Mouse (Mus musculus): ENCODE measurements at regions not wholly inside any gene's neighbourhood (a gene's known extent, or its start where the extent isn't known, plus 50 kb on each side); places are given as distances from the start of the nearest gene placed in this dataset.

DNA sequence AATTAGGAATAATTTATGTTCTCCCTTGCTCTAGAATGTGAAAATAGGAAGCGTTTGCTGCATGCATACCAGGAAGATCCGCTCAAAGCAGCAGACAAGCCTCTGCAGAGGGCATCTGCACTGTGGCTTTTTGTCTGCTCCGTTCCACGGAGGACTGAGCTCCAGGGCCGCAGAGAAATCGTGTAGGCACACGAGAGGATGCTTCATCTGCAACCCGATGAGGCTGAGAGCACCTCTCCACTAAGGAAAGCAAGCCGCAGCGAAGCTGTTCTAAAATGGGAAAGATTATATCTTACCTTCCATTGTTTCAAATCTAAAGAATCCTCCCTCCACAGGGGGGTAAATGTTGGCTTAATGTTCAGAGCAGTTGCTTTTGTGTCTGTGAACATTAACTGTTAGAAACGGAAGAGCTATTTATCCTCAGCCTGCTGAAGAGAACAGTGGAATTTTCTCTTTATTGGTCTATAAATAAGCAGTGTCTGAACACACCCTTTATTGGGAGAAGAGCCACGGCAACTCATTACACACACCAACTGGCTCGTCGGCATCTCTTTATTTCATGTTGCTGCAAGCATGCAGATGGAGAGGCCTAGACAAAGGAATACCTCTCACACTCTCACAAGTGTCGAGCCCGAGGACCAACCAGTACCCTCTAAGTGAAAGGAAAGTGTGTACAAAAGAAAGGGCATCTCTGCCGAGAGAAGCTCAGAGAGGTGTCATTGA is 414.6 kb upstream of the Hnrnpa3 start:
- WGBS = 51% methylated on average over 17 of the region's 17 CpGs
- no peak overlapping the region for H3K4me3 ChIP-seq (replicated peaks)
- peaks cover 33% of the 10 kb centered on the region for H3K27me3 ChIP-seq
- H3K4me1 ChIP-seq (replicated peaks) = 0 out of 2 replicates have a peak, but pooled peaks cover 8% of the 10 kb centered on the region
- H3K9ac ChIP-seq (replicated peaks) = no peak overlapping the region
- ATAC-seq (ENCODE audit: insufficient number of reproducible peaks, insufficient read depth, low FRiP score, low TSS enrichment, low read depth) = no peak
- no peak overlapping the region for H3K27ac ChIP-seq
- H3K9me3 ChIP-seq = no peaks in the 10 kb centered on the region
- H3K36me3 ChIP-seq = no peaks in the 10 kb centered on the region
- H3K4me2 ChIP-seq = no peak overlapping the region

DNA sequence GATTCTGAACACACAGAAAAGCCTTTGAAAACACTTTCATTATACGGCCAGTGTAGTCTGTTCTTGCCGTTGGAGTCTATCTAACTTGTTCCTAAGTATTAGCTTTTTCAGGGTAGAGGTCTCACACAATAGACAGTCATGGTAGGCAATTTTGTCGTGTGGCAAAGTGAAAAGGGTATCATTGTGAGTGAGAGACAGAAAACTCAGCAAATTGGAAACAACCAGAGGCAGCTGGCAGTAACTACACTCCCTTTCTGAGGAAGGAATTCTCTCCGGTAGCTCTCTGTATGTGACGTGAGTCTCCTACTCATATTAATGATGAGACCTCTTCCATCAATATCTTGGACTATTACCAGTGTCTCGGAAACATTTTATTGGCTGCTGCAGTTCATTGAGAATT is 413.8 kb upstream of the Hnrnpa3 start:
- Histone ChIP-seq H3K9me3 (no peaks in the 10 kb centered on the region), H3K4me3 (replicated peaks) (no peak overlapping the region), H3K4me1 (replicated peaks) (0 out of 2 replicates have a peak, but pooled peaks cover 8% of the 10 kb centered on the region), H3K9ac (replicated peaks) (no peak overlapping the region), H3K27ac (no peak overlapping the region), H3K4me2 (no peak overlapping the region), H3K36me3 (no peaks in the 10 kb centered on the region), H3K27me3 (peaks cover 38% of the 10 kb centered on the region)
- ATAC-seq (ENCODE audit: insufficient number of reproducible peaks, insufficient read depth, low FRiP score, low TSS enrichment, low read depth) = no peak
- WGBS = 86% methylated on average over 6 of the region's 6 CpGs

DNA sequence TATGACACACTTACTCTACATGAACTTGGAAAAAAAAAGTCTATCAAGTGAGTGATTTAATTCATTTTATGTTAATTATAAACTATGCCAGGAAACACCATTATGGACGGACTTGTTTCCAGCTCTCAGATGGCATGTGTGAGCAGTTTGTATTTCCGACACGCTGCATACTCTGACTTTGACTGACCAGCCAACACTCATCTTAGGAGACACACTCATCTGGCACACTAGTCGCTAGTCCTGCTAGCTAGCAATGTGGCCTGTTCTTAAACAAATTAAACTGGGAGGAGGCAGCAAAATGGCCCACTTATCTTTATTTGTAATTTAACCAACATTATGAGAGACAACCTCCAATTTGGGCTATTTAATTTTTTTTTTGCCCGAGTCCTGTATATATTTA is 413.4 kb upstream of the Hnrnpa3 start:
- 83% methylated on average over 5 of the region's 5 CpGs for WGBS
- Histone ChIP-seq H3K27ac (no peak overlapping the region), H3K9ac (replicated peaks) (no peak overlapping the region), H3K27me3 (peaks cover 38% of the 10 kb centered on the region), H3K4me2 (no peak overlapping the region), H3K4me3 (replicated peaks) (no peak overlapping the region), H3K36me3 (no peaks in the 10 kb centered on the region), H3K4me1 (replicated peaks) (0 out of 2 replicates have a peak, but pooled peaks cover 8% of the 10 kb centered on the region), H3K9me3 (no peaks in the 10 kb centered on the region)
- no peak for ATAC-seq (ENCODE audit: insufficient number of reproducible peaks, insufficient read depth, low FRiP score, low TSS enrichment, low read depth)

DNA sequence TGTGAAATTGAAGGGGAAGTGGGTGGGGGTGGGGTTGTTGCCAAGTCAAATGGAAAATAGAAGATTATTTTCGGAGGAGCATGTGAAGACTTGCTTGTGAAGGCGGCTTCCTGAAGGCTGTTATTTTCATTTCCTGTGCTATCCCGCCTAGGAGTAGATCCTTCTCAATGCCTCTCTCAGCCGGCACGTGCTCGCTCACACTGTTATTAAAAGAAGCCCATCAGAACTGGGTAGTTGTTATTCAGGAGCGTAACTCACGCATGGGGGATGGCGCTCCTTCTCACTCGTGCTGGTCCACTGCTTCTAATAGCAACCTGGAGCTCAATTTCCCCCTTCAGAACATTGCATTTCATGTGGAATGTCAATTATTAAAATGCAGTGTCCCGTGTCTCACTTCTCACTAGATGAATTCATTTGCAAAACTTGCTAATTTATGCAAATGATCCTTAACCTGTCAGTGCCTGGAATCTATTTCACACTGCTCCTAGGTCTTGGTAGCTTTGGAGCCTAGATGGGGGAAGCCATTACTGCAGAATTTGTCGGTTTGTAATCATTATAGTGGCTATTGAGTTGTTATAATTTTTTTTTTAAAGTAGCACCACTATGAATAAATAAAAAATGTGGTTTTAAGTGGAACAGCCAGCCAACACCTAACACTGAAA is 412.8 kb upstream of the Hnrnpa3 start:
- peaks cover 41% of the 10 kb centered on the region for H3K27me3 ChIP-seq
- no peak overlapping the region for H3K9ac ChIP-seq (replicated peaks)
- 45% methylated on average over 12 of the region's 12 CpGs for WGBS
- H3K4me3 ChIP-seq (replicated peaks) = no peak overlapping the region
- no peak overlapping the region for H3K27ac ChIP-seq
- no peaks in the 10 kb centered on the region for H3K36me3 ChIP-seq
- no peak overlapping the region for H3K4me2 ChIP-seq
- ATAC-seq (ENCODE audit: insufficient number of reproducible peaks, insufficient read depth, low FRiP score, low TSS enrichment, low read depth) = no peak
- H3K4me1 ChIP-seq (replicated peaks) = 0 out of 2 replicates have a peak, but pooled peaks cover 8% of the 10 kb centered on the region
- no peaks in the 10 kb centered on the region for H3K9me3 ChIP-seq

DNA sequence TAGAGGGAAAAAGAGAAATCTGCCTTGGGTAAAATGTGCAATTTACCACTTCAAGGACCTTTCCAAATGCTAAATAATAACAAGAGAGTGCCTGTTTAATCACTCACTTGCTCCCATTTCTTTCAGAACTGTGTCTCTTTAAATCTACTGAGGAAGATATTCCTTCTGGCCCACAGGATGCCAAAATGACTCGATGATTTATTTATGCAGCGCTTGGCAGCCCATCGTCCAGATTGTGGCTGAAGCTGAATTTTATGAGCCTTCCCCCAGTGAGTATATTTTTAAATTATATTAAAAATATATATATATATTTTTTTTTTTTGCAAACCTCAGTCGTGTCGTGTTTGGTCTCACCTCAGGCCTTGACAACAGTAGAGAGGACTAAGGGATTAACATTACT is 410.8 kb upstream of the Hnrnpa3 start:
- WGBS = 47% methylated on average over 5 of the region's 5 CpGs
- H3K27ac ChIP-seq = no peak overlapping the region
- peaks cover 42% of the 10 kb centered on the region for H3K27me3 ChIP-seq
- no peaks in the 10 kb centered on the region for H3K36me3 ChIP-seq
- no peaks in the 10 kb centered on the region for H3K9me3 ChIP-seq
- H3K4me3 ChIP-seq (replicated peaks) = no peak overlapping the region
- no peak for ATAC-seq (ENCODE audit: insufficient number of reproducible peaks, insufficient read depth, low FRiP score, low TSS enrichment, low read depth)
- no peak overlapping the region for H3K4me2 ChIP-seq
- H3K9ac ChIP-seq (replicated peaks) = no peak overlapping the region
- peaks cover 16% of the 10 kb centered on the region; the same call in 1 of the 2 replicates for H3K4me1 ChIP-seq (replicated peaks)

DNA sequence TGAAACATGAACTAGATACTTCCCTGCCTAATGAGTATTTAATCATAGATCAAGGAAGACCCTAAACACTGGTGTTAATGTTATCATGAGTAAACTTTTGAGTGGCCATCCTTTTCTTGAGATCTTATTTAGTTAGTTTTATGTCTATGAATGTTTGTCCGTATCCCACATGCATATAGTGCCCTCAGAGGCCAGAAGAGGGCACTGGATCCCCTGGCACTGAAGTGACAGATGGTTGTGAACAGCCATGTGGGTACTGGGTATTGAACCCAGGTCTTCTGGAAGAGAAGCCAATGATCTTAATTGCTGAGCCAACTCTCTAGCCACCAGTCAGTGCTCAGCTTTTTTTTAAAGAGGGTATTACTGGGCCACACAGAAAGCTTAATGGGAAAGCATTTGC is 408.6 kb upstream of the Hnrnpa3 start:
- H3K27me3 ChIP-seq = peaks cover 48% of the 10 kb centered on the region
- H3K4me2 ChIP-seq = no peak overlapping the region
- no peak overlapping the region for H3K27ac ChIP-seq
- whole genome bisulfite sequencing = 97% methylated on average over 1 of the region's 1 CpGs
- H3K4me1 ChIP-seq (replicated peaks) = peaks cover 10% of the 10 kb centered on the region; the same call in 1 of the 2 replicates
- H3K36me3 ChIP-seq = no peaks in the 10 kb centered on the region
- no peaks in the 10 kb centered on the region for H3K9me3 ChIP-seq
- no peak overlapping the region for H3K4me3 ChIP-seq (replicated peaks)
- no peak overlapping the region for H3K9ac ChIP-seq (replicated peaks)
- ATAC-seq (ENCODE audit: insufficient number of reproducible peaks, insufficient read depth, low FRiP score, low TSS enrichment, low read depth) = no peak

DNA sequence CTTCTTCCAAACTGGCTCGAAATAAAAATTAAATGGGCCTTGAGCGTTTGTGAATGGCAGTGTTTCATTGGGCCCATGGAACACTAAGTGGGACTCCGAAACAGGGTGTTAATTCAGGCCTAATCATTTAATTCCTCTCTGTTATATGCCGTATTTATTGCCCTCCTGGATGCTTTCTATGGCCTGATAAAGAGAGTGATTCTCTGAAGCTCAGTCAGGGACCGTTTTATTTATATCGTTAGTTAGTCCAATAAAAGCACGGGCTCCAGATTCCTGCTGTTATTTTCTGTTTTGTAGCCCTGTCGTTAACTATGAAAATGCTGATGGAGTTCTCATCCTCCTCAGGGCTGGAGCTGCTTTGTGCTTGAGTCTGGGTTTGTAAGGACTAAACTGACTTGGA is 406.2 kb upstream of the Hnrnpa3 start:
- H3K4me2 ChIP-seq = no peak overlapping the region
- no peak overlapping the region for H3K4me3 ChIP-seq (replicated peaks)
- H3K9ac ChIP-seq (replicated peaks) = no peak overlapping the region
- H3K27ac ChIP-seq = no peak overlapping the region
- H3K36me3 ChIP-seq = no peaks in the 10 kb centered on the region
- peaks cover 10% of the 10 kb centered on the region; the same call in 1 of the 2 replicates for H3K4me1 ChIP-seq (replicated peaks)
- H3K9me3 ChIP-seq = no peaks in the 10 kb centered on the region
- ATAC-seq (ENCODE audit: insufficient number of reproducible peaks, insufficient read depth, low FRiP score, low TSS enrichment, low read depth) = peak; percentile 37; the same call in 1 of the 2 replicates
- WGBS = 29% methylated on average over 8 of the region's 8 CpGs
- peaks cover 42% of the 10 kb centered on the region for H3K27me3 ChIP-seq

DNA sequence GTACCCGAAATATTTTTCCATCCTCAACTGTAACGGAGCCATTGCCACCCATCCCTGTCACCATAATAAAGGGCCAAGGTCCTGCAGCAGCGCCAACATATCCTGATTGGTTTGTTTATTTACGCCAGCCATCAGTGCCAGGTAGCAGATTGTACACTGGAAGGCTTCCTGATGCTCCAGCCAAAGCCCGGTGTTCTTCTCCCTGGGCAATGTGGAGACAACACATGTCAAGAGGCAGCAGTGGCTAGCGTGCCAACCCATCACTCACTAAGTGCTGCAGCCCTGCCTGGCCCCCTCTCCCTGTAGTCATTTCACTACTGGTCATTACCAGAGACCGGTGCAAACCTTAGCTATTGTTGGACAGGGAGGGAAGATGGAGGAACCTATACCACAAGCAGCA is 393.8 kb upstream of the Hnrnpa3 start:
- H3K9me3 ChIP-seq = no peaks in the 10 kb centered on the region
- no peak overlapping the region for H3K9ac ChIP-seq (replicated peaks)
- H3K4me1 ChIP-seq (replicated peaks) = peaks cover 36% of the 10 kb centered on the region
- H3K36me3 ChIP-seq = no peaks in the 10 kb centered on the region
- H3K27me3 ChIP-seq = peaks cover 38% of the 10 kb centered on the region
- H3K4me2 ChIP-seq = no peak overlapping the region
- no peak overlapping the region for H3K4me3 ChIP-seq (replicated peaks)
- no peak overlapping the region for H3K27ac ChIP-seq
- ATAC-seq (ENCODE audit: insufficient number of reproducible peaks, insufficient read depth, low FRiP score, low TSS enrichment, low read depth) = no peak
- WGBS = 72% methylated on average over 7 of the region's 7 CpGs

DNA sequence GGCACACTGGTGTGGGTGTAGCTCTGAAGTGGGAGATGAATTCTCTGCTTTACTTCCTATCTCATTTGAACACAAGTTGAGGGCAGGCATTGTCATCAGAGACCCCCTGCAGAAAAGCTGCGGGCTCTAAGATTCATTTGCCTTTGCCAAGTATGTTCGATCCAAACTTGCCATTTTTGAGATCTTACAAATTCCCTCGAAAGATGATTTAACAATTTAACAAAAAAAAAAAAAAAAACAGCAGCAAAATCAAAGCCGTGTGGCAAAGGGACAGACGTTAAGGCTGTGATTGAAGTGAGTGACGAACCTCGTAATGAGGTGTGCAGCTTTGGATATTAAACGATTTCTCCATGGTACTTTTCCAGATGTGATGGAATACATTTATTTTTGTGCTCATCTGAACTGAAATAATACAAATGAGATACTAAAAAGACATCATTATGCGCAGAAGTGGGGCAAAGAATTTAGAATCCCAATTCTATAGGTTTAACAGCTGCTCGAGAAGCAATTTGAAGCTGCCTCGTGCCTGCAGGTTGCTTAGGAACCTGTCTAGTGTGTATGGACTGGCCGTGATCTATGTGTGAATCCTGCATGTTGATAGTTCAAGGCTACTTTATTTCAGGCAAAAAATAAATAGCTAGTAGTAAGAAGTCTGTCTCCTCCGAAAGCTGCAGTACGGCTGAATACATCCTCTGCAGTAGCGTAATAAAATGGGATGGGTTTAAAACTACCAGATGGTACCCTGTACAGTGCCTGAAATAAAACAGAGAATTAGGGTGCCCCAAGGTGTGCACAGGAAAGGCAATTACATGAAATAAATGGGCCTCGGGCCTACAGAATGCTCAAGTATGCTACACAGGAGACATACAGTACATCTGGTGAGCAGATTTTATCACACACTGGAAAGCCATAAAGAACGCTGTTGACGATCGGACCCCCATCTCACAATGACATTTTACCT is 393.0 kb upstream of the Hnrnpa3 start:
- H3K36me3 ChIP-seq = no peaks in the 10 kb centered on the region
- 51% methylated on average over 19 of the region's 19 CpGs for WGBS
- H3K4me3 ChIP-seq (replicated peaks) = no peak overlapping the region
- peaks cover 36% of the 10 kb centered on the region for H3K4me1 ChIP-seq (replicated peaks)
- no peak overlapping the region for H3K27ac ChIP-seq
- no peak for ATAC-seq (ENCODE audit: insufficient number of reproducible peaks, insufficient read depth, low FRiP score, low TSS enrichment, low read depth)
- no peak overlapping the region for H3K9ac ChIP-seq (replicated peaks)
- H3K27me3 ChIP-seq = peaks cover 39% of the 10 kb centered on the region
- no peak overlapping the region for H3K4me2 ChIP-seq
- no peaks in the 10 kb centered on the region for H3K9me3 ChIP-seq

DNA sequence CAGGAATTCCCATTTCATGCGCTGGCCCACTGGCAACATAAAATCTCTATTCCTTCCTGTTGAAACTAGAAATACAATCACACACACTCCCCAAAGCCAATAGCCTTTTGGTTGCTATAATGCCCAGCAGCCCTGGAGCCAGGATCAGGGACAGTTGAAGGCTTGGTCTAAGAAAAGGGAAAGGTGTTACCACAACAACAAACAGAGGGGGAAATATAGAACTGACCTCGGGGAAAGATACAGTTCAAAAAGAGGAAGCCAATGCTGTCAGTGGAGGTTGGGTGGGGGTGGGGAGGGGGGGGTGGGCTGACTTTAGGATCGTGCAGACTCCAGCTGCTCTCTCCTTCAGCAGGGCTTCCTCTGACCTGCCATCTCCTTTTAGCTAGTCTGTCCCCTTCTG is 391.1 kb upstream of the Hnrnpa3 start:
- Histone ChIP-seq H3K27ac (no peak overlapping the region), H3K4me2 (no peak overlapping the region), H3K9ac (replicated peaks) (no peak overlapping the region), H3K36me3 (no peaks in the 10 kb centered on the region), H3K27me3 (peaks cover 32% of the 10 kb centered on the region), H3K4me3 (replicated peaks) (no peak overlapping the region), H3K9me3 (no peaks in the 10 kb centered on the region), H3K4me1 (replicated peaks) (peaks cover 36% of the 10 kb centered on the region)
- 69% methylated on average over 3 of the region's 3 CpGs for WGBS
- ATAC-seq (ENCODE audit: insufficient number of reproducible peaks, insufficient read depth, low FRiP score, low TSS enrichment, low read depth) = no peak

DNA sequence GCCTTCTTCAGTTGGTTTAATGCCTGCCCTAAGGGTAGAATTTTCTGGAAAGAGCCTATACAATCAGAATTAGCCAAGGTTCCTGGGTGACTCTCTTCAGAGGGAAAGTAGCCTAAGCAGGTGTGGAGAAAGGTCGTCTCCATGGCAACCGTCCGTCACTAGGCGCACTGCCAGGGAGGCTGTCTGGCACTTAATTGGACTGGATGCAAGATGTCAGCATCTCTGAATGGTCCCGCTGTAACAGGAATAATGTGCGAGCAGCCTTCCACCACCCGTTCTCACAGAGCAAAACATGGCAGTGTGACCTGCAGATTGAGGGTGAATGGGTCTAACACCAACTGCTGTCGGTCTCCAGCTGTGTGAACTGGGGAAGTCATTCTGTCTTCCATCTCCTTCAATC is 389.6 kb upstream of the Hnrnpa3 start:
- H3K4me2 ChIP-seq = no peak overlapping the region
- H3K9me3 ChIP-seq = no peaks in the 10 kb centered on the region
- H3K9ac ChIP-seq (replicated peaks) = no peak overlapping the region
- peaks cover 29% of the 10 kb centered on the region for H3K4me1 ChIP-seq (replicated peaks)
- no peak overlapping the region for H3K4me3 ChIP-seq (replicated peaks)
- peaks cover 30% of the 10 kb centered on the region for H3K27me3 ChIP-seq
- WGBS = 33% methylated on average over 8 of the region's 8 CpGs
- no peaks in the 10 kb centered on the region for H3K36me3 ChIP-seq
- 0 out of 2 replicates have a peak, but pooled peaks have one; percentile 42 for ATAC-seq (ENCODE audit: insufficient number of reproducible peaks, insufficient read depth, low FRiP score, low TSS enrichment, low read depth)
- no peak overlapping the region for H3K27ac ChIP-seq

All from limb, embryonic 12.5 days (tissue).